Mouse (Mus musculus): ENCODE results near the gene Steap3. TPM values are rescaled to one million over a fixed set of nuclear protein-coding genes. Genes with fewer than 3 reads are reported as not detected.

Gene Steap3
- total and polyA plus RNA-seq, 2 experiments from 2014 or later, result 3.9 TPM

DNA sequence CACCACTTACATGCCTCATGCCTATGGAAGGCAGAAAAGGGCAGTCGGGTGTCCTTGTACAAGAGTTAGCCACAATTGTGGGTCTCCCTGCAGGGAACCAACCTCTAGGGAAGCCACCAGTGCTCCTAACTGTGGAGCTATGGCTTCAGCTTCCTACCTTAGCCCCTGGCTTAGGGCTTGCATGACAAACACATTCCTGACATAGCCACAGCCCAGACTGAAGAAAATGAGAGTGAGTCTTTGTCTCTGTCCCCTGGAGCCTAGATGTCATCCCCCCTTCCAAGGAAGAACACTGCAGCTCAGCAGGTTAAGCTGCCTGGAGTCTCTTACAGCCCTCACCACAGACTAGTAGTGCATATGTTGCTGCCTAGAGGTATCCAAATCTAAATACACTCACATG, 67.7 kb downstream of the Steap3 start:
- no peaks in the 10 kb centered on the region for H3K27me3 ChIP-seq (ENCODE audit: insufficient read depth, low read length)
- DNase-seq, result no peak
- WGBS, result 30% methylated on average over 1 of the region's 1 CpGs

DNA sequence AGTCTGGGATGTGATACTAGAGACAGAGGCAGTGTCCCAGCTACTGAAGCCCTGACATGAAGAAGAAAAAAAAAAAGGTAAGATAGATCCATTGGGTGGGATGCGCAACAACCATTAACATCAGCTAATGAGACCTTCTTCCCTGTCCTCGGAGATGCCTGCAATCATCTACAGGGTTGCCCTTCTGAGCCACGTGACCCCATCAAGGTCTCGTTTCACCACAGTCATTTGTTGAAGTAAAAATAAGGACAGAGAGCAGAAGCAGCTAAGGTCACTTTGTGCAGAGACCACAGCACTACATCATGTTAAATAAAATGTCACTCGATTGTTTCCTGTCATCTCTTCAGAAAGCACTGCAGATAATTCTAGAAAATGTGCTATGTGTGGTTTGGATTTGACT, 68.7 kb downstream of the Steap3 start:
- DNase-seq, result no peak
- Histone ChIP-seq H3K27me3 (ENCODE audit: insufficient read depth, low read length) (no peaks in the 10 kb centered on the region), H3K4me2 (ENCODE audit: low read depth) (no peak overlapping the region), H3K9ac (no peak overlapping the region), H3K27ac (ENCODE audit: low read depth, low read length) (no peak overlapping the region), H3K9me3 (ENCODE audit: low read length) (no peaks in the 10 kb centered on the region), H3K36me3 (ENCODE audit: insufficient read depth) (no peaks in the 10 kb centered on the region), H3K4me3 (ENCODE audit: low read depth, low read length) (no peak overlapping the region), H3K4me1 (ENCODE audit: insufficient read depth) (no peaks in the 10 kb centered on the region)
- 87% methylated on average over 5 of the region's 5 CpGs for WGBS
- TF ChIP-seq CTCF (IDR thresholded peaks at IDR 0.05; ENCODE audit: low read depth), result no peak
- ATAC-seq, result no peak

More for the DNA sequence above, 67.7 kb downstream of the Steap3 start:
- Histone ChIP-seq H3K4me1 (ENCODE audit: insufficient read depth) (no peaks in the 10 kb centered on the region), H3K36me3 (ENCODE audit: insufficient read depth) (no peaks in the 10 kb centered on the region), H3K9ac (no peak overlapping the region), H3K27ac (ENCODE audit: low read depth, low read length) (no peak overlapping the region), H3K4me3 (ENCODE audit: low read depth, low read length) (no peak overlapping the region), H3K9me3 (ENCODE audit: low read length) (no peaks in the 10 kb centered on the region), H3K4me2 (ENCODE audit: low read depth) (no peak overlapping the region)
- TF ChIP-seq CTCF (IDR thresholded peaks at IDR 0.05; ENCODE audit: low read depth), result no peak
- no peak for ATAC-seq

GRCm38 (mm10) chr1:120202542-120202941, 70.0 kb downstream of the Steap3 start:
- WGBS, result 58% methylated on average over 3 of the region's 3 CpGs

GRCm38 (mm10) chr1:120198942-120199341, 73.6 kb downstream of the Steap3 start:
- no peak for TF ChIP-seq CTCF (IDR thresholded peaks at IDR 0.05; ENCODE audit: low read depth)
- H3K27ac ChIP-seq (ENCODE audit: low read depth, low read length), result no peak overlapping the region
- DNase-seq, result no peak
- H3K4me2 ChIP-seq (ENCODE audit: low read depth), result no peak overlapping the region
- H3K27me3 ChIP-seq (ENCODE audit: insufficient read depth, low read length), result no peaks in the 10 kb centered on the region
- no peak overlapping the region for H3K4me3 ChIP-seq (ENCODE audit: low read depth, low read length)
- no peak for ATAC-seq
- H3K4me1 ChIP-seq (ENCODE audit: insufficient read depth), result no peaks in the 10 kb centered on the region
- H3K9me3 ChIP-seq (ENCODE audit: low read length), result no peaks in the 10 kb centered on the region
- no peak overlapping the region for H3K9ac ChIP-seq
- no peaks in the 10 kb centered on the region for H3K36me3 ChIP-seq (ENCODE audit: insufficient read depth)
- WGBS, result 88% methylated on average over 4 of the region's 4 CpGs

More at GRCm38 (mm10) chr1:120202542-120202941, 70.0 kb downstream of the Steap3 start:
- Histone ChIP-seq H3K27me3 (ENCODE audit: insufficient read depth, low read length) (no peaks in the 10 kb centered on the region), H3K4me2 (ENCODE audit: low read depth) (no peak overlapping the region), H3K9me3 (ENCODE audit: low read length) (no peaks in the 10 kb centered on the region), H3K4me3 (ENCODE audit: low read depth, low read length) (no peak overlapping the region), H3K4me1 (ENCODE audit: insufficient read depth) (no peaks in the 10 kb centered on the region), H3K36me3 (ENCODE audit: insufficient read depth) (no peaks in the 10 kb centered on the region), H3K27ac (ENCODE audit: low read depth, low read length) (no peak overlapping the region), H3K9ac (no peak overlapping the region)
- no peak for DNase-seq
- no peak for TF ChIP-seq CTCF (IDR thresholded peaks at IDR 0.05; ENCODE audit: low read depth)
- no peak for ATAC-seq

DNA sequence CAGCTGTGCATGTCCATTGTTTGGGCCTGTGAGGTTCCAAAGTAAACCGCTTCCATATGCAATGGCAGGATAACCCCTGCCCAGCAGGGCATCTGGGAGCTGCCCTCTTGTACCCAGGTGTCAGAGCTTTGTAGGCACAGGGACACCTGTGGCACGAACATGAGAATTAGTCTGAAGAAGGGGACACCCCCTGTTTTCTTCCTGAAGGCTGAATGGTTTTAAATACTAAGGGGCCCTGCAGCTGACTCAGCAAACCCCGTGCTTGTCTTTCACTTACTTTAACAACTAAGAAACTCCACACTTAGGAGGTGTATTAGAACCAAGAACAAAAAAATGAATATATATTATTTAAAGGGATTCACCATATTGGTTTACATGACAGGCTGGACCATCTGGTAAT, 74.4 kb downstream of the Steap3 start:
- TF ChIP-seq CTCF (IDR thresholded peaks at IDR 0.05; ENCODE audit: low read depth), result no peak
- no peaks in the 10 kb centered on the region for H3K4me1 ChIP-seq (ENCODE audit: insufficient read depth)
- no peaks in the 10 kb centered on the region for H3K36me3 ChIP-seq (ENCODE audit: insufficient read depth)
- no peaks in the 10 kb centered on the region for H3K27me3 ChIP-seq (ENCODE audit: insufficient read depth, low read length)
- WGBS, result 51% methylated on average over 3 of the region's 3 CpGs
- H3K27ac ChIP-seq (ENCODE audit: low read depth, low read length), result no peak overlapping the region
- no peak for ATAC-seq
- no peak overlapping the region for H3K4me3 ChIP-seq (ENCODE audit: low read depth, low read length)
- no peak for DNase-seq
- H3K4me2 ChIP-seq (ENCODE audit: low read depth), result no peak overlapping the region
- no peak overlapping the region for H3K9ac ChIP-seq
- H3K9me3 ChIP-seq (ENCODE audit: low read length), result no peaks in the 10 kb centered on the region

DNA sequence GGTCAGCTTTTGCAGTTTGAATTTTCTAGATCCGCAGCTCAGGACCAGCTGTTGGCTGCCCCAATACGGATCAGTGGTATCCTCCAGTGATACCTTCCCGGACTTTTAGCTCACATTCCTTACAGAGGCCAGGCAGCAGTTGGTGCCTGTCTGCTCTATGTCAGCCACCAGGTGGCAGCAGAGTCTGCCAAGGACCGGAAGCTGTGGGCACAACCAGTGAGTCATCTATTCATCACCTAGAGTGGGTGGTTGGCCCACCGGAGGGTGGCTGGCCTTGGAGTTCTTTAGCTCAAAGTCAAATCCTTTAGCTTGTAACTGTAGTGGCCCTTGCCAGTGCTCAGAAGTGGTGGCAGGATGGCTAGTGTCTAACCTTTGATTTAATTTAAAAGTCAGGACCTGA, 75.3 kb downstream of the Steap3 start:
- Histone ChIP-seq H3K9ac (no peak overlapping the region), H3K36me3 (ENCODE audit: insufficient read depth) (no peaks in the 10 kb centered on the region), H3K4me2 (ENCODE audit: low read depth) (no peak overlapping the region), H3K4me3 (ENCODE audit: low read depth, low read length) (no peak overlapping the region), H3K27ac (ENCODE audit: low read depth, low read length) (no peak overlapping the region), H3K9me3 (ENCODE audit: low read length) (no peaks in the 10 kb centered on the region), H3K4me1 (ENCODE audit: insufficient read depth) (no peaks in the 10 kb centered on the region), H3K27me3 (ENCODE audit: insufficient read depth, low read length) (no peaks in the 10 kb centered on the region)
- peak; percentile 95 for TF ChIP-seq CTCF (IDR thresholded peaks at IDR 0.05; ENCODE audit: low read depth)
- WGBS, result 20% methylated on average over 5 of the region's 5 CpGs
- ATAC-seq (peak; percentile 89), DNase-seq (peak; percentile 85)

GRCm38 (mm10) chr1:120196724-120197123, 75.8 kb downstream of the Steap3 start:
- Histone ChIP-seq H3K27me3 (ENCODE audit: insufficient read depth, low read length) (no peaks in the 10 kb centered on the region), H3K9ac (no peak overlapping the region), H3K27ac (ENCODE audit: low read depth, low read length) (no peak overlapping the region), H3K36me3 (ENCODE audit: insufficient read depth) (no peaks in the 10 kb centered on the region), H3K4me3 (ENCODE audit: low read depth, low read length) (no peak overlapping the region), H3K9me3 (ENCODE audit: low read length) (no peaks in the 10 kb centered on the region), H3K4me2 (ENCODE audit: low read depth) (no peak overlapping the region), H3K4me1 (ENCODE audit: insufficient read depth) (no peaks in the 10 kb centered on the region)
- ATAC-seq (no peak), DNase-seq (no peak)
- WGBS, result 80% methylated on average over 2 of the region's 2 CpGs
- TF ChIP-seq CTCF (IDR thresholded peaks at IDR 0.05; ENCODE audit: low read depth), result no peak

DNA sequence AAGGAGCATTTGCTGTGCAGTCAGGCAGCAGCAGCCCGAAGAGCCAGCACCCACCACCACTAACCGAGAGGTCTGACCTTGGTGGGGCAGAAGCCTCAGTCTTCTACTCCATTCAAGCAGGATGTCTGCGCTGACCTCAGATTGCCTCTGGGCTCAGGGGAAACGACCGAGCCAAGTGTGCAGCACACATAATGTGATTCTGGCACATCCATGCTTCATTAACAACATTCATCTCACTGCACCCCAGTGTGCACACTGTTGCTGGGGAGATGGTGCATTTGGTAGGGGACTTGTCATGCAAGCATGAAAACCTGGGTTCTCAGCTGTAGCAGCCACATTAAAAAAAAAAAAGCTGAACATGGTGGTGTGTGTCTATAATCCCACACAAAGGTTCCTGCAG, 76.6 kb downstream of the Steap3 start:
- no peak overlapping the region for H3K4me2 ChIP-seq (ENCODE audit: low read depth)
- no peaks in the 10 kb centered on the region for H3K36me3 ChIP-seq (ENCODE audit: insufficient read depth)
- no peaks in the 10 kb centered on the region for H3K9me3 ChIP-seq (ENCODE audit: low read length)
- H3K9ac ChIP-seq, result no peak overlapping the region
- no peaks in the 10 kb centered on the region for H3K27me3 ChIP-seq (ENCODE audit: insufficient read depth, low read length)
- H3K27ac ChIP-seq (ENCODE audit: low read depth, low read length), result no peak overlapping the region
- no peak for TF ChIP-seq CTCF (IDR thresholded peaks at IDR 0.05; ENCODE audit: low read depth)
- H3K4me3 ChIP-seq (ENCODE audit: low read depth, low read length), result no peak overlapping the region
- DNase-seq (no peak), ATAC-seq (no peak)
- WGBS, result 53% methylated on average over 5 of the region's 5 CpGs
- H3K4me1 ChIP-seq (ENCODE audit: insufficient read depth), result no peaks in the 10 kb centered on the region

All from forebrain, postnatal 0 days (tissue).